Mouse (Mus musculus) kidney, adult 2 months (tissue): Measurements from ENCODE around the gene Arl8a.

Experiments used
- CTCF ChIP-seq: fragments of 200-500 bp; conservative IDR thresholded peaks from 2 replicates; pipeline ENCODE4 v1.5.1; 2011; ENCODE audit warnings: low read depth, mild to moderate bottlenecking, control low read depth, low read length, moderate library complexity, mixed read lengths; ENCODE audit not compliant: insufficient read depth, insufficient read length
- POLR2A ChIP-seq: fragments of 200-500 bp; IDR thresholded peaks from one replicate; pipeline ENCODE4 v1.6.1; 2011; ENCODE audit warnings: low read depth, low read length, control low read depth

- no peak for TF ChIP-seq CTCF
- TF ChIP-seq POLR2A, result no peak
These were observed 41.6 kb downstream of the Arl8a start for GRCm38 (mm10) chr1:135188197-135188596.
